Mouse (Mus musculus) layer of hippocampus, postnatal 14 days (tissue): ENCODE results near the gene Tlk1. TPM values are rescaled to one million over a fixed set of nuclear protein-coding genes. Genes with fewer than 3 reads are reported as not detected.

ENCODE experiments used
- DNase-seq, 2 experiments: peaks; one replicate each; pipeline ENCODE4 v3.0.0; 2021 to 2022; ENCODE audit warnings: low spot score in 2 of 2, mixed read lengths in 1 of 2
- total RNA-seq, 2 experiments: library from RNA; stranded (reverse); gene quantifications; 2 replicates each; pipeline ENCODE4 v1.2.3; 2021

Tlk1 gene
- total RNA-seq, 2 experiments from 2014 or later: 63.5 to 64.9 TPM

DNA sequence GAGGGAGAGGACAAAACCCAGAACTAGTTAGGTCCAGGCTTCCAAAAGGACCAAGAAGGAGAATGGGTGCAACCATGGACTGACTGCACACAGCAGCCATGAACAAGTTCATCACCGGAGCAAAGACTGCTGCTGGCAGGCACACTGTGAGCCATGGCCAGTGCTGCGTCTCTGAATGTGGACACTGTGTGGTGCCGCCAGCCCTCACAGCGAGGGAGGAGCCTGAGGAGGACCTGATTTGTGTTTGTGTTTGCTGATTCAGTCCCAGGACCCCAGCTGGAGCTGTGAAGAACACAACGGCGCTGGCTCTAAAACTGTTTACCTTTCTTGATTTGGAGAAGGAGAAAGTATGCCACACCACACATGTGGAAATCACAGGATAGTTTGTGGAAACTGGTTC lies 22.9 kb downstream of the Tlk1 start:
- peak in 1 of 2 experiments; percentile 23 for DNase-seq

- DNase-seq: no peak
These were observed 24.0 kb downstream of the Tlk1 start for GRCm38 (mm10) chr2:70801543-70801942.

GRCm38 (mm10) chr2:70800396-70800795 lies 25.1 kb downstream of the Tlk1 start:
- no peak for DNase-seq

GRCm38 (mm10) chr2:70793276-70793675 lies 32.3 kb downstream of the Tlk1 start:
- no peak for DNase-seq

DNA sequence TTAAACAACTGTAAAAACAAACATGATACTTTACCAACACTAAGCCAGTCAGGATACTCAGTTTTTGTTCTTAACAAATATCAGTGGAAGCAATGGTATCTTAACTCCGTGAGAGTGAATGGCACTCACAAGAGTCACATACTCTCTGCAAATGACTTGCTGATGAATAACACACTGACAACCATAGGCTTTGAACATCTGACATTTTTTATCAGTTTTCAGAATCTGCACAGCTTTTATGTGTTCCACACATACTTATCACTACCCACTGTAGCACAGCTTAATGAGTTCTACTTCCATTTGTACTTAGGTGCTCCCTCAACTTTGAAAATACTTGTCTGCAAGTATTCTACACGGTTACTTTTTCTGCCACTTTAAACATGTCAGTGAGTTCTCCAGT lies 35.3 kb downstream of the Tlk1 start:
- no peak for DNase-seq

DNA sequence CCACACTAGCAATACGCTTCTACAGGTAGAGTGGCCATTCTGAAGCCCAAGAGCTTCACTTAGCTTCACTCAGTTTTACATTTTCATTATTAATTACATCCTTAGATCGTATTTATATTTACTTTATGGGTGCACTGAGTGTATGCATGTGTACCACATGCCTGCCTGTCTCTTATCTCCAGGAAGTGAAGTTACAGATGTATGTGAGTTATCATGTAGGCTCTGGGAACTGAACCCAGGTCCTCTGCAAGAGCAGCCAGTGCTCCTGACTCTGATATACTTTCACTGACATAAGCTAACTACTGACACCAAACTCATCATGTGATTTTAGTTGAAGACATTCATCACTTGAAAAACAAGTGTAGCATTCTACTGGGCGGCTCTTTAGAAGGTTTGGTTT lies 36.2 kb downstream of the Tlk1 start:
- no peak for DNase-seq

- DNase-seq: no peak
These were observed 41.1 kb downstream of the Tlk1 start for GRCm38 (mm10) chr2:70784447-70784846.

DNA sequence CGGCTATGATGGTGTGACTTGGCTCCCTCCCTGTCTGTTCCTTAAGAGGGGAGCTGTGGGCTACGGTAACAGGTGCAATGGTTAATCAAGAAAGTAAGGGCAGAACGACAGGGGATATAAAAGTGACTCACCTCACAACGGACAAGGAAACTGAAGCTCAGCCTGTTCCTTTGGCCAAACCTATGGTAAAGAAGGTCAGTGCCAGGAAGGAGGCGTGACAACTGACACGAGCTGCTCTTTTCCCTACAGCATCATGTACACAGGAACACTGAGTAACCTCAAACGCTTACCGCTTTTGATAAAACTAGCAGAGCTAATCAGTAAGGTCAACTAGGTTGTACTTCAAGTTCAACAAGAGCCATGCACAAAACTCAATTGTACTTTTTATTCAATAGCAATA lies 42.0 kb downstream of the Tlk1 start:
- DNase-seq: no peak

DNA sequence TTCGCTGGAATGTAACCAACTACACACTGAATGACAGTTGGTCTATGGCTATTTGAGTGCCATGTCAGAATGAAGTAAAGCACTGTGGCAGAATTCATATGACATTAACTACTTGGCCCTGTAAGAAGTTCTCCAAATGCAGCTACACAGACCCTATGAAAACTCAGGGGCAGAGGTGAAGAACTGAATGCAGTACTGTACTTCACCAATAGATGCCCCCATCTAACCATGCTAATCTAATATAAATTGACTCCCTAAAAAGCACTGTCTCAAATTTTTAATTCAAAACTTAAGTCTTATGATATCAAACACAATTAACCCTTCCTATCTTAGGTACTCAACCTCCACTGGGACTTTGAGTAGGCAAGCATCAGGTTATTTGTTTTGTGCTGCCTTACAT lies 45.9 kb downstream of the Tlk1 start:
- peak in 1 of 2 experiments; percentile 27 for DNase-seq

DNA sequence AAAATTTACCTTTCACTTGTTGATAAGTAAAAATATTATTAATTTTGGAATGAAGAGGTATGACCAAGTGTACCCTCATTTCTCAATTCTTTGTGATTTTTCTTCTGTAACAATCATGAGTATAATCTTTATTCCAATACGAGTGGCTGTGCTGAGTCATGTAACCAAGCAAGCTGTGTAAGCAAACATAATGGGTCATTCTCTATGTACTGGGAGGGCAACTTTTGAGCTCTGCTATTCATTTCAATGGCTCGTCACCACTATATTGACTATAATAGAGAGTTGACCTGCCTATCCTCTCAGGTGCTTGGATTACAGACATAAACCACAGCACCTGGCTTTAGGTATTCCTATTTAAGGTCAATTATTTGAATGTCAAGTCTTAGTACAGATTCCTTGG lies 48.8 kb downstream of the Tlk1 start:
- no peak for DNase-seq

DNA sequence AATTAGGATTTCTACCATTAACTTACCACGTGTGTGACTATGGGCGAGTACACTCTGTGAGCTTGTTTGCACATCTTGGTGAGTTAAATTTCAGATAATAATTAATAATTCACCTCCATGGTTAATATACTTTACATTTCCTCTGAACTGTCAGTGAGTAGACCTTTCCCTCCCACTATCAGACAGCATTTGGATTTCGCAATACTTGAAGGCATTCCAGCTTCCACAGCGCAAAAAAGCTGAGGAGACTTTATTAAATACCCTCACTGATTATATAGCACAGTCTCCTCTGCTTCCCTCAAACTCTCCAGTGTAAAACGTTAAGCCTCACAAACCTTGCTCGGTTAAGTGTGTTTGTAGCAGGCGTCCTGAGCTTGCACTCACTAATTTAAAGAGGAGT lies 60.8 kb downstream of the Tlk1 start:
- DNase-seq: no peak

DNA sequence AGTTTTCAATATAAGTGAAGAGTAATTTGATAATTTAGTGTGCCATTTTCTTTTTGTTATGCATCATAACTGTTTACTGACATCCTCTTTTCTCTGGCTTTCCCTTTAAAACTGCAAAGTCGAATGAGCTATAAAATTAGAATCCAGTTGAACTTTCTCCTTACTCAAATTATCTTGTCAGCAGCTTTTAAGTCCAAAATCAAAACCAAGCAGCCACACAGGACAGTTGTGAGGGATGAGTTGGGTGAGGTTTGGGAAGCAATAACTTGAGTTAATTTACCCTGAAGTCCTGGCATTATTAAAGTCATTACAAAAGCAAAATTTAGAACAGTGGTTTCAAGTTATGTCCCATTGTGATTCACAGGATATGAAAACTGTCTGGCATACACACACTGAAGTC lies 62.8 kb downstream of the Tlk1 start:
- no peak for DNase-seq

DNA sequence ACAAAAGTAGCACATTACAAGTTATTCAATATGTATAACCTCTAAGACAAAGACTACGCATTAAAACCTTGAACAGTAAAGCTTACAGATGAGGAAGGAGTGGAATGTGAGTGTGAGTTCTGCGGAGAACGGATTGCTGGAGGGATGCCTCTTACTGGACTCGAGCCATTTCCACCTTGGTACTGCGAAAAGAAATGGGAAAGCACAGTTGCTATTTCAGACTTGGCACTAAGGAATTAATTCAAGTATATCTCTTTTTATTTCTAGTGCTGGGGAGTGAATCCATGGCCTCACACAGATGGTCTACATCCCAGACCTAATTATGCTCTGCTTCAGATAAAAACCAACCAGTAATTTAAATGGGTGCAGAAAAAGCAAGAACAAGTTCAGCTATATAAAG lies 73.4 kb downstream of the Tlk1 start:
- no peak for DNase-seq

DNA sequence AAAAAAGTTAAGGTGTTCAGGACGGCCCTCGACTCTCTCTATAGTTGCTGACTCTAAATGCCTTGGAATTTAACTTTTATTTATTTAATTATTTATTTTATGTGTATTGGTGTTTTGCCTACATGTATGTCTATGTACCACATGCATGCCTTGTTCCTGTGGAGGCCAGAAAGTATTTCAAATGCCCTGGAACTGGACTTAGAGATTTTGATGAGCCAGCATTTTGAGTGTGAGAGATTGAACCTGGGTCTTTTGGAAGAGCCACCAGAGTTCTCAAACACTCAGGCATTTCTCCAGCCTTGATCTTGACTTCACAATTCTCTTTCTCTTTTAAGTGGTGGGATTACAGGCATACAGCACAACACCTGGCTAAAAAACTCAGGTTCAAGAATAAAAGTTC lies 73.9 kb downstream of the Tlk1 start:
- no peak for DNase-seq

DNA sequence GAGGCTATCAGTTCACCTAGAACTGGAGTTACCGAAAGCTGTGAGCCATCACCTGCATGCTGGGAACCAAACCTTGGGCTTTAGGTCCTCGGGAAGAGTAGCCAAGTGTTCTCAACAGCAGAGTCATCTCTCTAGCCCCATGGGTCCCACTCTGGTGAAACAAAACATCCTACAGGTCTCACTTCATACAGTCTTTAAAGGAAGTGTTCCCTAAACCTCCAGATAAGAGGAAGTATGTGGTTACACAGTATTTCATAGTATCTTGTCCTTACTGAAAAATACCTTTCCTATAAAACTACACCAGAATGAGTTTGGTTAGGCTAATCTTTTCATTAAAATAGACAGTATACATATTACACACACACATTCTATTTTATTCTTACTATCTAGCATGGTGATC lies 82.9 kb downstream of the Tlk1 start:
- no peak for DNase-seq

GRCm38 (mm10) chr2:70741901-70742300 lies 83.6 kb downstream of the Tlk1 start:
- no peak for DNase-seq

DNA sequence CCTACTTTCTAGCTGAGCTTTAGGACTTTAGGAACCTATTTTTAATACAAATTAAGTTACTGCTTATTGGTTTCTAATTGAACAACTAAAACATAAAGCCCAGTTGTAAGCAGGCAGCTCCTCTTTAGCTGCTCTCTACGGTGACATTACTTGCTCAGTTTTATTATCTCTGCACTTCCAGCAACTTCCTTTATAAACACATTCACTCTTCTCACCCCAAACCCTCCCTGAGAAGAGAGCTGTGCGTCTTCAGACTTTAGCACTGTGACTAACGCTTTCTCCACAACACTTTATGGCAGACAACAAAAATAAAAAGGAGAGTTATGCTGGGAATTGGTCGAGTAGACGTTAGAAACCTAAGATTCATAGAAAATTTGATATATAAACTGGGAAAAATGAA lies 89.5 kb downstream of the Tlk1 start:
- DNase-seq: no peak

- DNase-seq: no peak
These were observed 90.0 kb downstream of the Tlk1 start for GRCm38 (mm10) chr2:70735534-70735933.

DNA sequence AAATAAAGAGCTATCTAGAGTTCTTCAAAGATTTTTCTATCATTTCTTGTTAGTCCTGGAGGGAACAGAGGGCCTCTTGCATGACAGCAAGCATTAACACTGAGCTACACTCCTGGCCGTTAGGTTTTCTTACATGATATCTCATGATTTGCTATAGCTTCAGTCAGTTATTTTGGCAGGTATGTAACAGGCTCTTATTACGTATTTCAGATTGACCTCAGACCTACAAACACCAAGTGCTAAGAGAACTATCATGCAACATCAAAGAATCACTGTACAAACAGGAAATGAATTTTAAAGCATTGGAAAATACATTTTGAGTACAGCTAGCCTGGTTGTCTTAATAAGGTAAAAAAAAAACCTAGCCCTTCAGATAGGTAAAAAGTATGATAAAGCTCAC lies 98.4 kb downstream of the Tlk1 start:
- no peak for DNase-seq

GRCm38 (mm10) chr2:70723610-70724243 lies 101.8 kb downstream of the Tlk1 start:
- DNase-seq: no peak

DNA sequence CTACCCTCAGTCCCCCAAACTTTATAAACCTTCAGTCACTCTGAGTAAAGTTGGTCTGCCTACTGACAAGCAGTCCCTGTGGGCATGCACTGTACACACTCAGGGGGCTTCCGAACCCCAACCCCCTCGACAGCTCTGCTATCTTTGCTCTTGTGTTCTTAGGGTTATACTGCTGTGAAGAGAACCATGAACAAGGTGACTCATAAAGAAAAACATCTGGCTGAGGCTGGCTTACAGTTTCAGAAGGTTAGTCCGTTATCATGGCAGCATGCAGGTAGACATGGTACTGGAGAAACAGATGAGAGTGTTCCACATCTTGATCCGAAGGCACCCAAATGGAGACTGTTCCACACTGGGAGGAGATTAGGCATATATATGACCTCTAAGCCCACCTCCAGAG lies 114.7 kb downstream of the Tlk1 start:
- DNase-seq: no peak

- no peak for DNase-seq
These were observed 115.3 kb downstream of the Tlk1 start for GRCm38 (mm10) chr2:70710236-70710635.

DNA sequence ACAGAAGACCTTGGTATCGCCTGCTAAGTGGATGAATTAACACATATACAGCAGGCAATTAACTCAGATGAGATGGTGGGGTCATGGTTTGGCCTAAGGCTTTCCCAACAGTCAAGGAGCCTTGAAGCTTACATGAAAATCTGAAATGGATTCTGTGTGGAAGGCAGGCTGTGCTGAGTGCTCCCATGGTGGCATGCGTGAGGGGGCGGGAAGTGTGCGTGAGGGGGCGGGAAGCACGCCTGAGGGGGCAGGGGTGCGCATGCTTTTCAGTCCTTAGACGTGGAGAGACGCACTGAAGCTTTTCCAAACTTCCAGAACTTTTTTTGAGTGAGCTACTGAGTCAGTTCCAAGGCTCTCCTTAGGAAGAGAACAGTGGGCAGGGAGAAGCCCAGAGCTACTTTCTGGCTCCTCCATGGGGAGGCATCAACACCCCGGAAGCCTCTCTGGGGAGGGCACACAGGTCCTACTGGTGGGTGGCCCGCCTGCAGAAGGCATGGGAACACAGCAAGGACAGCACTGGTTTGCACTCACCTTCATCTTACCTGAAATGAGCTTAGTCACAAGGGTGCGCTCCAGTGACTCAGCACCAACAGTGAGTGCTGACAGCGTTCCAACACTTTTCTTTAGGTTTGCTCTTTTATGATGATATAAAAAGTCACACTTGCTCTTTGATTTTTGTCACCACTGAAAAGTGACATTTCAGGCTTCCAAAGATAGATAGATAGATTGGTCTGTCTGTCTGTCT lies 116.4 kb downstream of the Tlk1 start:
- no peak for DNase-seq
